Mouse (Mus musculus): Measurements from ENCODE around the gene Pacsin3. TPM values are rescaled to one million over a fixed set of nuclear protein-coding genes. Genes with fewer than 3 reads are reported as not detected.

The Pacsin3 gene
- total and polyA plus RNA-seq, 3 experiments, result 1.2 to 9.1 (median 1.4) TPM

DNA sequence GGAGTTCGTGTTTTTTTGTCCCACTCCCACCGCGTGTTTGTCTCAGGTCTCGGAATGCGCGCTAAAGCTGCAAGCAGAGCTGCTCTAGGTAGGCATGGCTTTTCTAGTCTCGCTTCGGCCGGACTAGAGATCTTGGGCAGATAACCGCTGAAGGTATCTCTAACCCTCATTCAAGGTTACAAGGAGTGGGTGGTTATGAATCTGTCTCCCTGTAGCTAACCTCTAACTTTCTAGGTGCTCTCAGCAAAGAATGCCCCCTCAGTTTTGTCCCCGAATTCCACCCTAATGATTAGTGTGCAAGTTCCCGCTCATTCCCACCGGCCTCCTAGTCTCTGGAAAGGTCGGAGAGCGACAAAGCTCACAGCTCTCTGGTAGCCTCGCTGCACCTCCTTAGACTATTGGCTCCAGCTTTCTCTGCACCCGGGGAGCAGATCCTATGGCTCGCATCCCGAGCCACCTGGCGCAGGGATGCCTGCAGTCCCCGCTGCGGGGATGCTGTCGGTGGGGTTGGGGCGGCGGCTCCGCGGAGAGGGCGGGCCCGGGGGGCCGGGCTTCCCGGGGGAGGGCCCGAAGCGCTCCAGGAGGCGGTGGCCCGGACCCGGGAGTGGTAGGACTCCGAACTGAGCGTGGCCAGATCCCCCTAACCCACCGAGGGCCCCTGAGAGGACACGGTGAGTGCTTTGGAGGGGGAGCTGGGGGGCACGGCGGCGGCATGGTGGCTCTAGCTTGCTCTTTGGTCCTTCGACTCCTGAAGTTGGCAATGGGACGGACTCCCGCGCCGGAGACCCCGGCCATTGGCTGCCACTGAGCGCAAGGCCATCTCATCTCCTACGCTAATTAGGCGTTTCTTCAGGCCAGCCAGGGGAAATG lies 737 bp downstream of the Pacsin3 start:
- in situ Hi-C loops (cut with MboI; ENCODE audit: low pct_ligation_motif_present, low pct_unique_long_range_greater_than_20kb, low sequenced_read_pairs), result no loop called here

DNA sequence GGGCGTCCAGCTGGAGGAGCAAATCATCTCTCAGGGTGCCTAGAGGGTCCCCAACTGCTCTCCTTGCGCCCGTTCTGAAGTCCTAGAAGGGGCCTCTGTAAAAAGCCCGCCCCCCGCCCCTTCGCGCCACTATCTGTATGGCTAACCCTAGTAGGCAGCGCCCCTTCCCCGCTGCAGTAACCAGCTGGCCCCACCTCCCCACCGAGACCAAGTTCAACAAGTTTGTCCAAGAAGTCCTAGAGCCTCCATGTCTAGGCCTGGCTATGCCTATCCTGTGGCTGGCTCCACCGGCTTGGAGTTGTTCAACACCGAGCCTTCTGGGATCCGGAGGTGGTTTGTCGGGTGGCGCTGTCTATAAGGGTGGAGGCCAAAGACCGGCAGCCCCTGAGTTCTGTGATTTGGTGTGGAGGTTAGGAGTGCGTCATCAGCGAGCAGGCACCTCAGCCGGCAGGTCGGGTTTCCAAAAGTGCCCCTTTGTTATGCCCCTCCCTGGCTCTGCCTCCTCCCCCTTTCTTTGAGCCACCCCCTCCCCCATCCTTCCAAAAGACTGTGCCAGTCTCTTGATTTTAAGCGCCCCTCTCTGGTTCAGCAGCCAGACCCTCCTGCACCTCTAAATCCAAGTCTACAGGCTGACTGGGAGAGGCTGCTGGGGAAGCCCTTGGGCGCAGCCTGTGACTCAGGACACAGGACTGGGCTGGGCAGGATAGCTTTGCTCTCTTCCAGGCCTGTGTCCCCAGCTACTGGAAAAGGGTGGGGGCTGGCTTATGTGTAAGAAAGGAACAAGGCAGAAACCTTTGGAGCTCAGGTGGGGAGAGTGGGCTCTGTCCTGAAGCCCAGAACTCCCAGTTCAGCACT lies 1.6 kb downstream of the Pacsin3 start:
- H3K27ac ChIP-seq (ENCODE audit: insufficient read depth, low read depth), result no peak overlapping the region
- H3K4me2 ChIP-seq (ENCODE audit: insufficient read depth, low read depth, poor library complexity, severe bottlenecking), result peak overlapping the region; percentile 74
- H3K36me3 ChIP-seq (replicated peaks in 1 of 2; ENCODE audit: control insufficient read depth in 1 of 2, insufficient read depth in 1 of 2, low read length in 1 of 2), result no peaks in the 10 kb centered on the region
- peaks cover 6% of the 10 kb centered on the region for H3K27me3 ChIP-seq (replicated peaks)
- peak overlapping the region; percentile 39 to 69 (median 60) for H3K4me3 ChIP-seq (replicated peaks in 1 of 3; ENCODE audit: low read depth in 2 of 3, low read length in 2 of 3, poor library complexity in 1 of 3)
- in situ Hi-C loops (cut with MboI; ENCODE audit: low pct_ligation_motif_present, low pct_unique_long_range_greater_than_20kb, low sequenced_read_pairs) (no loop called here), dilution Hi-C loops (cut with MboI; ENCODE audit: extremely low pct_ligation_motif_present, extremely low pct_unique_long_range_greater_than_20kb, low sequenced_read_pairs) (no loop called here)
- TF ChIP-seq ZKSCAN1 (IDR thresholded peaks at IDR 0.05; ENCODE audit: borderline replicate concordance, low read depth, low read length) (no peak), UBTF (IDR thresholded peaks at IDR 0.05; ENCODE audit: low read depth, low read length) (no peak), POLR2A (IDR thresholded peaks at IDR 0.05; ENCODE audit: low read depth, low read length) (peak; percentile 9; the same call in 1 of the 2 replicates), POLR2AphosphoS2 (IDR thresholded peaks at IDR 0.05; ENCODE audit: low read depth, low read length) (no peak), MAZ (IDR thresholded peaks at IDR 0.05; ENCODE audit: low read depth, low read length) (0 out of 2 replicates have a peak, but pooled peaks have one; percentile 4), SIN3A (IDR thresholded peaks at IDR 0.05; ENCODE audit: low read length) (peak; percentile 55; the same call in 1 of the 2 replicates), CHD2 (IDR thresholded peaks at IDR 0.05; ENCODE audit: low read length) (peak; percentile 48; the same call in 1 of the 2 replicates), NELFE (IDR thresholded peaks at IDR 0.05; ENCODE audit: low read depth, low read length) (no peak)
- H3K79me2 ChIP-seq (replicated peaks; ENCODE audit: control insufficient read depth, extremely low read depth, insufficient read depth, poor library complexity, severe bottlenecking), result no peaks in the 10 kb centered on the region
- H3K4me1 ChIP-seq (ENCODE audit: control insufficient read depth in 1 of 2, insufficient read depth in 2 of 2), result peaks cover 2 to 11% of the 10 kb centered on the region in 2 experiments
- H3K9ac ChIP-seq (ENCODE audit: insufficient read depth, low read depth), result peak overlapping the region; percentile 60
- no peak for DNase-seq (ENCODE audit: extremely low read depth)
- H3K9me3 ChIP-seq (replicated peaks; ENCODE audit: low read length), result no peaks in the 10 kb centered on the region

More for the DNA sequence above, 737 bp downstream of the Pacsin3 start:
- Histone ChIP-seq H3K36me3 (replicated peaks in 1 of 2; ENCODE audit: control insufficient read depth in 1 of 2, insufficient read depth in 1 of 2, low read length in 1 of 2) (no peaks in the 10 kb centered on the region), H3K79me2 (replicated peaks; ENCODE audit: control insufficient read depth, extremely low read depth, insufficient read depth, poor library complexity, severe bottlenecking) (no peaks in the 10 kb centered on the region), H3K27me3 (replicated peaks) (peaks cover 6% of the 10 kb centered on the region), H3K4me1 (ENCODE audit: control insufficient read depth in 1 of 2, insufficient read depth in 2 of 2) (peaks cover 4 to 16% of the 10 kb centered on the region in 2 experiments), H3K4me2 (ENCODE audit: insufficient read depth, low read depth, poor library complexity, severe bottlenecking) (peak overlapping the region; percentile 74), H3K9ac (ENCODE audit: insufficient read depth, low read depth) (peak overlapping the region; percentile 60), H3K4me3 (replicated peaks in 1 of 3; ENCODE audit: low read depth in 2 of 3, low read length in 2 of 3, poor library complexity in 1 of 3) (peak overlapping the region; percentile 39 to 69 (median 60)), H3K27ac (ENCODE audit: insufficient read depth, low read depth) (no peak overlapping the region), H3K9me3 (replicated peaks; ENCODE audit: low read length) (no peaks in the 10 kb centered on the region)
- dilution Hi-C loops (cut with MboI; ENCODE audit: extremely low pct_ligation_motif_present, extremely low pct_unique_long_range_greater_than_20kb, low sequenced_read_pairs), result no loop called here
- TF ChIP-seq ZMIZ1 (IDR thresholded peaks at IDR 0.05; ENCODE audit: low read depth, low read length), result no peak
- TF ChIP-seq POLR2A (IDR thresholded peaks at IDR 0.05; ENCODE audit: low read depth, low read length), result 0 out of 2 replicates have a peak, but pooled peaks have one; percentile 32
- no peak for DNase-seq (ENCODE audit: extremely low read depth)
